Mouse (Mus musculus) liver, embryonic 15.5 days (tissue): ENCODE measurements around the gene Zfp953. TPM values are rescaled to one million over a fixed set of nuclear protein-coding genes. Genes with fewer than 3 reads are reported as not detected.

ENCODE experiments used
- ATAC-seq: fragments of 200-750 bp; cut with Nextera tagmentation; 2 replicates; pipeline ENCODE4 v1.8.0; 2017; ENCODE audit warnings: moderate number of reproducible peaks, mild to moderate bottlenecking, moderate library complexity; ENCODE audit not compliant: insufficient read depth
- H3K27ac ChIP-seq: fragments of 300-500 bp; sonication (generic); replicated peaks from 2 replicates; pipeline ENCODE4 v1.5.1; 2015; ENCODE audit warnings: mild to moderate bottlenecking, inconsistent platforms
- H3K27me3 ChIP-seq: fragments of 300-500 bp; sonication (generic); 2 replicates; pipeline ENCODE4 v1.6.1; 2015; ENCODE audit warnings: mild to moderate bottlenecking, inconsistent platforms
- H3K36me3 ChIP-seq: fragments of 300-500 bp; sonication (generic); replicated peaks from 2 replicates; pipeline ENCODE4 v1.6.1; 2015; ENCODE audit warnings: moderate library complexity, mild to moderate bottlenecking, inconsistent platforms
- H3K4me1 ChIP-seq: fragments of 300-500 bp; sonication (generic); replicated peaks from 2 replicates; pipeline ENCODE4 v1.6.1; 2015; ENCODE audit warnings: inconsistent platforms
- H3K4me2 ChIP-seq: fragments of 300-500 bp; sonication (generic); 2 replicates; pipeline ENCODE4 v1.6.1; 2015; ENCODE audit warnings: moderate library complexity, mild to moderate bottlenecking, inconsistent platforms
- H3K4me3 ChIP-seq: fragments of 300-500 bp; sonication (generic); replicated peaks from 2 replicates; pipeline ENCODE4 v1.5.1; 2015; ENCODE audit warnings: mild to moderate bottlenecking, inconsistent platforms
- H3K9ac ChIP-seq: fragments of 300-500 bp; sonication (generic); 2 replicates; pipeline ENCODE4 v1.6.1; 2015; ENCODE audit warnings: moderate library complexity, mild to moderate bottlenecking, inconsistent platforms
- H3K9me3 ChIP-seq: fragments of 300-500 bp; sonication (generic); replicated peaks from 2 replicates; pipeline ENCODE4 v1.6.1; 2016; ENCODE audit warnings: inconsistent platforms
- WGBS: fragments of 180-500 bp; shearing (Covaris S2); methylation state at CpG from one replicate; pipeline ENCODE4 v1.1.7; 2015; ENCODE audit warnings: mixed read lengths; ENCODE audit not compliant: insufficient replicate concordance; 5-methylcytosine and 5-hydroxymethylcytosine counted together
- polyA plus RNA-seq: library from polyadenylated mRNA; unstranded; fragments of >200 nt; fragmentation: Nextera tagmentation; extraction: Ambion mirVana; gene quantifications from 2 replicates; pipeline ENCODE4 v1.2.1, GENCODE M21; 2015

Zfp953 gene
- polyA plus RNA-seq, 1 experiment from 2014 or later = 0.50 TPM

DNA sequence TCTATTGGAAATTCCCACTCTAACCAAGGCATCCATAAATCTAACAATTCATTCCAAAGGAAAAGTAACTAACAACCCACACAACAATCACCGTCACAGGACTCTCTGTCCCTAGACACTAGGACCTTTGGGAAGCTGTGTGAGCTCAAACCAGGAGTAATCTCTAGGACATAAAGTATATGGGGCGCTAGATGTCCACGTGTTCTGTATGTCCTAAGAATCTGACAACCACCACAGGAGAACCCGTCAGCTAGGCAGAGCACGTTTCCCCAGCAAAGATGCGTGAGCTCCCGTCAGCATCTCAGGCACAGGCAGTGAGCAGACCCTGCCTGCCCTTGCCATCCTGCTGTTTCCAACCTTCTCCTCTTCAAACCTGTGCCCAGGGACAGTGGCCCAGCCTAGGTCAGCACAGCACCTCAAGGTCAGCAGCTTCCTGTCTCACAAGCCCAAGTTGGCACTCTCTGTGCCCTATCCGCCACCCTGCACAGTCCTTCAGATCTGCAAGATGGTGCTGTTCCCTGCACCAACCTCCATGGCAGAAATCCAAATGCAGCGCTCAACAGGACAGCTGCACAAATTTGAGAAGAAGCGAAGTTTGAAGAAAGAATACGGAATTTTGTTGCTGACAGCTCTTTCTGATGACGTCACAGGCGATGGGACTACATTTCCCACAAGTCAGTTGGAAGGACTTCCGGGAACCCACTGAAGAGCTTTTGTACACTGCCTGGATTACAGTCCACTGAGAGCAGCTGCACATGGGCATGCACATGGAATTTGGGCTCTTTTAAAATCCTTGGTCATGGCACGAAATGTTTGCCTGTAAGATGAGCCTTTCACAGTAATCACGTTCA is 54.4 kb downstream of the Zfp953 start, which contains the start of gene Zfp457:
TSS of gene Zfp457 (minus strand) at position 664 of the 851 bp plus-strand sequence.
- Histone ChIP-seq H3K4me2 (peak within 1 kb of the TSS; percentile 87), H3K9me3 (no peaks in the 10 kb centered on the region), H3K4me3 (peak within 1 kb of the TSS; percentile 68), H3K9ac (peak within 1 kb of the TSS; percentile 71), H3K27me3 (no peaks in the 10 kb centered on the region), H3K4me1 (peaks cover 9% of the 10 kb centered on the region), H3K36me3 (no peaks in the 10 kb centered on the region), H3K27ac (peak within 1 kb of the TSS; percentile 42; the same call in 1 of the 2 replicates)
- peak; percentile 95 for ATAC-seq
- 9% methylated on average over 16 of the region's 16 CpGs for WGBS

Other genes with a start within 250 kb of the Zfp953 start
- gene Rslcan18, start 244.3 kb downstream of the Zfp953 start, polyA plus RNA-seq = 0.14 and 0.20 TPM in 2 replicates
- gene Zfp759, start 238.9 kb downstream of the Zfp953 start, polyA plus RNA-seq = 0.40 and 0.44 TPM in 2 replicates
- 1.0 and 1.2 TPM in 2 replicates for gene Rsl1, start 187.4 kb downstream of the Zfp953 start, polyA plus RNA-seq
- gene Zfp455, start 166.1 kb downstream of the Zfp953 start, polyA plus RNA-seq = 0.23 and 0.32 TPM in 2 replicates
- 0.32 and 0.39 TPM in 2 replicates for gene Zfp458, start 82.1 kb downstream of the Zfp953 start, polyA plus RNA-seq
- 0.23 and 0.24 TPM in 2 replicates for gene Zfp457, start 54.1 kb downstream of the Zfp953 start, polyA plus RNA-seq
- gene Zfp595, start 28.0 kb downstream of the Zfp953 start, polyA plus RNA-seq = 0.67 and 0.90 TPM in 2 replicates
- 0.22 and 0.24 TPM in 2 replicates for gene Gm28044, start 69 bp downstream of the Zfp953 start, polyA plus RNA-seq
- gene Gm28041, start 15.1 kb upstream of the Zfp953 start, polyA plus RNA-seq = 0.17 TPM in 1 of 2 replicates, not detected in the other
- 0.51 TPM in 2 replicates for gene Zfp456, start 15.2 kb upstream of the Zfp953 start, polyA plus RNA-seq
- 1.8 and 2.0 TPM in 2 replicates for gene Zfp429, start 39.2 kb upstream of the Zfp953 start, polyA plus RNA-seq
- gene Zfp459, start 60.8 kb upstream of the Zfp953 start, polyA plus RNA-seq = 0.10 and 0.22 TPM in 2 replicates
- 6.0 and 7.0 TPM in 2 replicates for gene Zfp874a, start 91.0 kb upstream of the Zfp953 start, polyA plus RNA-seq
- 2.5 and 3.4 TPM in 2 replicates for gene Zfp874b, start 123.7 kb upstream of the Zfp953 start, polyA plus RNA-seq
- gene Zfp58, start 139.9 kb upstream of the Zfp953 start, polyA plus RNA-seq = 2.1 and 2.4 TPM in 2 replicates
- gene Gm26965, start 165.5 kb upstream of the Zfp953 start, polyA plus RNA-seq = not detected in 2 replicates
- 7.5 and 8.0 TPM in 2 replicates for gene Zfp87, start 165.6 kb upstream of the Zfp953 start, polyA plus RNA-seq
- gene Zfp748, start 193.2 kb upstream of the Zfp953 start, polyA plus RNA-seq = 3.3 and 4.3 TPM in 2 replicates
- gene Zfp729b, start 249.1 kb upstream of the Zfp953 start, polyA plus RNA-seq = 1.1 and 1.2 TPM in 2 replicates